Mouse (Mus musculus) lung, postnatal 14 days (tissue): ENCODE data around the gene Eogt.

Experiments used
- DNase-seq: peaks from one replicate; pipeline ENCODE4 v3.0.0; 2021

Eogt gene

DNA sequence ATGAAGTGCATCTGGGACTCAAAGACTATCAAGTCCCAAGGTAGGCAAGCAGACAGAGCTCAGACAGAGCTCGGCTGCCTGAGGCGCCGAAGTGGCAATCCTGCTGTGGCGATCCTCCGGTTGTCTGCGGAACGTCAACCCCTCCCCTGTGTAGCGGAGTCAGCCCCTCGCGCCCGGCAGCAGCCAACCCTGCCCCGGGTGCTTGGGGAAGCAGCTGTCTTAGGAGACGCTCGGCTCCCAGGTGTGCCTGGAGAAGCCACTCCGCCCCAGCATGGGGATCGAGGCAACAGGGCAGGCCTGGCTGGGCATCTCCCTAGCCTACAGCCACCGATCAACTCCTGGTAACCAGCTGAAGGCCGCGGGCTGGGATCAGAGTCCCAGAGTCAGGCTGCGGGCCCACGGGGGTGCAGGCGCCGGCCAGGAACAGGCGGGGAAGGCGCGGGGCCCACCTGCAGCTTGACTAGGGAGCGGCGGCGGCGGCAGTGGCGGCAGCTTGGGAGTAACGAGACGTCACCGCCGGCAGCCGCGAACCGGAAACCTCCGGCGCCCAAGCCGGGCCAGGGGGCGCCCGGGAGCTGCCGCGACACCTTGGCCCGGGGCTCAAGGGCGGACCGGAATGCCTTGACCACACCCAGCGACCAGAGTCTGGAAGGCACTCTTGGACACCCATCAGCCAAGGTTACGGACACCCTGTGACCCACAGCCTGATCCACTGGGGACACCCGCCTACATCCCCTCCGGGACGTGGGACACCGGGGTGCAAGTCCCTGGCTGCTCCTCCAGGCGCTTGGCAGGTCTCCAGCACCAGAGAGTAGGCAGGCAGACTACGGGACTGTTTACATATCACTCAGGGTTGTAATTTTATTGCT is at the start of gene Eogt:
Gene Eogt, minus strand, starts transcription at position 800 of the 869 bp plus-strand sequence.
- DNase-seq = peak; percentile 88

DNA sequence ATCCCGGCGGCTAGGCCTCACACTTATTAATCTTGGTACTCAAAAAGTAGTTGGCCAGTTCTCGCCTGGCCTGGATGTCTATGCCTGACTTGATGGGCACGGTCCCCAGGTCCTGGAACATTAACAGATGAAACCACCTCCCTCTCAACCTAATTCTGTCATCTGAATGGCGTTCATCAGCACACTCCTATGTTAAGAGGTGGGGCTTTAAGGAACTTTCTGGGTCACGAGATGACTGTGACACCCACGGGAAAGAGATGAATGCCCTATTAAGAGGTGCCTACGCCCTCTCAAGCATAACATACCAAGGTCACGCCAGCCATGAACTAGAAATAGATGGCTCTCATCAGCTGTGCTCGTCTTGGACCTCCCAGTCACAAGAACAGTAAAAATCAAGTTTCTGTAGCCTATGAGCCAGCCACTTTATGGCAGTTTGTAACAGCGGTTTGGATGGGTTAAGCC is 30.4 kb upstream of the Eogt start:
- DNase-seq = no peak

DNA sequence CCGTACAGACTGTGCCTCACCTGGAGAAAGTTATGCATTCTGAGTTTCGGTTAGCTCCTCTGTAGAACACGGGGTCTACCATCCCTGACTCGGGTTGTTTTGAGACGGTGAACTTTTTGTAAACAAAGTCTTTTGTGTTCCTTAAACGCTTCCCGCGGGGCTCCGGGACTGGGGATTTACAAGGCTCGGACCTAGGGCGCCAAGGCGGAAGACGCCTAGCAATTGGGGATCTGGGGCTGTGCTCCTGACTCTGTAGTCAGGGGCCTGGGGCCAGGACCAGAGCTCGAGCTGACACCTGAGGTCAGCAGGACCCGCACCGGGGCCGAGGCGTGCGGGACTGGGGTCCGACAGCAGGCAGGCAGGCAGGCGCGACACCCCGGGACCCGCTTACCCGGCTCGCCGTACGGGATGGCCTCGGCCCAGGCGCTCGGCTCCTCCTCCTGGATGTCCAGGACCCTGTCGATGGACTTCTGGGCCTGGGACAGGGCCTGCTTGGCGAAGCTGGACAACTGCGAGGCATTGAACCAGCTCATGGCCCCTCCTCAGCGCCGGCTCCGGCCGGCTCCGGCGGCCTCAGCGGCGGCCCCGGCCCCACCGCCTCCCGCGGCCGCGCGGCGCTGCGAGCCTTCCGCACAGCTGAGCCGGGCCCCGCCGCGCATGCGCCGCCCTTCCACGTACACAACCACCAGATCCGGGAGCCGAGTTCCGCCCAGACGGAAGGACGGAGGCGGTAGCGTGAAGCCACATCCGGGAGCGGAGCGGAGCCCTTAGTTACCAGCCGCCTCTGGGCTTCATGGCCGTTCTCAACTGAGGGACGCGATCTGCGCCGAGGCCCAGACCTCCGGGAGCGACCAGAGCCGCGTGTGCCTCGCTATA is 29.7 kb upstream of the Eogt start, which contains the start of gene Tmf1:
Gene Tmf1, minus strand, starts transcription at position 632 of the 876 bp plus-strand sequence.
- DNase-seq = peak; percentile 96

DNA sequence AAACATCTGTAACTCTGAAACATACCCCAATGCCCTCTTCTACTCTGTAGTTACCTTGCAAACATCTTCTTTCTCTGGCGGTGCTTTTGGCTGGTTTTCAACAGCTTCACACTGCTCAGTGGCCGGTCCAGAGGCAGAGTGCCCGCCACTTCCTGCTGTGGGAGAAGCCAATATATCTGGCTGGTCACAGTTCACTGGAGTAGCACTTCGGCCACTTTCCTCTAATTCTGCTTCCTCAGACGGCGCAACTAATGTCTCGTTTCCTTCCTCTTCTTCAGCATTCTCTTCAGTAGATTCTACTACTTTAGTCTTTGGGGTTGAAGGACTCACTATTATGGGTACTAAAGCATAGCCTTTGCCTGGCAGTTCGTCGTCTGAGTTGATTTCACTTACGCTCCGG is 26.7 kb upstream of the Eogt start:
- peak; percentile 15 for DNase-seq

DNA sequence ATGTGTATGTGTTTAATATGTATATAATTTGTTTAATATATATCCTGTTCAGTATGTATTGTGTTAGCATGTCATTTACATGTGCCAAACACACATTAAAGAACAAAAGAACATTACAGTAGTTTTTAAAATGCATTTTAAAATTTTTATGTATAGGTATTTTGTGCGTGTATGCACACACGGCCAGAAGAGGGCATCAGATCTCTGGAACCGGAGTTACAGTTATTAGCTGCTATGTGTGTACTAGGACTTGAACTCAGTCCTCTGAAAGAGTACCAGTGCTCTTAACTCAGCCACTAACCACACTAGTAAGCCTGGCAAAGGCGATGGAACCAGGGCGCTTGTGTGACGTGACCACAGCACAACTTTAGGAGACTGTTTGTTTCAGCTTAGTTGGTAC is 1.2 kb upstream of the Eogt start:
- DNase-seq = no peak

DNA sequence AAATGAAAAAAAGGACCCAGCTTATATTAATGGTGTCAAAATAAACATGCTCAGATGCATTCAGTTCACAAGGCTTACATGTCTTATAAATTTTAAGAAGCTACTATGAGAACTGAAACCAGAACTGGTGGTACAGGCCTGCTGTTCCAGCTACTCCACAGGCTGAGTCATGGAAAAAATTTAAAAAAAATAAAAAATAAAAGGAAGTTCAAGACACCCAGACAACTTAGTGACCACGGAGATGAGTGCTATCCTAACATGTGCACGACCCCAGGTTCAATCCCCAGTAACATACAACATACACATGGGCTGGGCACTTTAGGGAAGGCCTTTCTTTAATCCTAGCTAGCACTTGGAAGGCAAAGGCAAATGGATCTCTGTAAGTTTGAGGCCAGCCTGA is 739 bp upstream of the Eogt start:
- no peak for DNase-seq

DNA sequence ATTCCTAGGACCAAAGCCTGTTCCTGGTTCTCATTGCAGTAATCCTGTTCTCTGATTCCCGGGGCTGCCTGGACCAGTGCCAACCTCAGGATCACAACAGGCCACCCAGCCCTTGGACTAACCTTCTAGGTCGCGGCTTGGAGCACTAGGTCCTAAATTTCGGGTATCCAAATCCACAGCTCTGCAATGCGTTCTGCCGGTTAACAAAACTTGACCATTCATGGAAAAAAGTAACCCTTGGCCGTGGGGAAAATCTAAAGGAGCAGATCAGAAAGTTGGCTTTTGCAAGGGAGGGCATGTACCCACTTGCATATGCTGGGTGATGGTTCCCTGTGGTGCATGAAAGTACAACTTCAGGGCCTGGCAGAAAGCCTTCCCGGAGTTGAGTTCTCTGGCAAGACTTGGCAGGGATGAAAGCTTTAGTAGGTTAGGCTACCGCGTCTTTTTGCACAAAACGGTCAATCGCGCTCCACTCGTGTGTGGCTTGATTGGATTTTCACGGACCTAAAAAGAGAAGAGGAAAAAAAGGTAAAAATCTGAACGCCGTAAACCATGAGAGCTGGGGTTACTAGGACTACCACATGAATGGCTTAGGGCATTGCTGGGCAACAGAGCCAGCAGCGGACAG is 1.1 kb downstream of the Eogt start:
- peak; percentile 75 for DNase-seq

DNA sequence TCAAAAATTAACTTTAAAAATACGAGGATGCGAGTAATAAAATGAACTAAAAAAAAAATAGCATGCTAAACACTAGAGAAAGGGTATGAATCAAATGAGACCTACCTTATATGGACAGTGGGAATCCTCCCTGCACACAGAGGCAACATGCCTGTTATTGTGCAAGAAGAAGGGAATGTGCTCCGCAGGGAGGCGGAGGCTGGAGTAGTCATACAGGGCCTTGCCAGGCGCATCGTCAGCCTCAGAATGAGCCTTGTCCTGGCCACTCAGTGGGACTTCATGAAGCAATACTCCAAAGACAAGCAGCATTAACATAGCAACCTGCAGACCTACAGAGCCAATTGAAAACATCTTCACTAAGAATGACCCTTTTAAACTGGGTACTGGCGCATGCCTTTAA is 3.8 kb downstream of the Eogt start:
- DNase-seq = peak; percentile 70

DNA sequence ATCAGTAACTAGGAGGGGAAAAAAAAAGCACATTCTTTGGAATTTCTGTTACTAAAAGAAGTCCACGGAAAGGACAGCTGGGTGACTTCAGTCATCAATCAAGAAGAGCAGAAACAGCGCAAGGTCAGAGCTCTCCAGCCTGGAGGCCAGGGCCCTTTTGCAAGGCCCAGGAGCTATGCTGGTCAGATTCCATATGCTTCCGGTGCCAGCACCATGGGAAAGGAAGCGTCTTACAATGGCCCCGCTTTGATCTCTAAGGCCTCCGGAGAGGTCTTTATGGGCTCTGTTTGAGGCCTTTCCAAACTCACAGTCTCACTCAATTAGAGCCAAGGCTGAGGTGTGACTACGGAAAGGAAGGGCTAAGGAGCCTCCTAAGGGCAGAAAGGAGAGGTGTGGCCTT is 4.6 kb downstream of the Eogt start:
- DNase-seq = peak; percentile 64

DNA sequence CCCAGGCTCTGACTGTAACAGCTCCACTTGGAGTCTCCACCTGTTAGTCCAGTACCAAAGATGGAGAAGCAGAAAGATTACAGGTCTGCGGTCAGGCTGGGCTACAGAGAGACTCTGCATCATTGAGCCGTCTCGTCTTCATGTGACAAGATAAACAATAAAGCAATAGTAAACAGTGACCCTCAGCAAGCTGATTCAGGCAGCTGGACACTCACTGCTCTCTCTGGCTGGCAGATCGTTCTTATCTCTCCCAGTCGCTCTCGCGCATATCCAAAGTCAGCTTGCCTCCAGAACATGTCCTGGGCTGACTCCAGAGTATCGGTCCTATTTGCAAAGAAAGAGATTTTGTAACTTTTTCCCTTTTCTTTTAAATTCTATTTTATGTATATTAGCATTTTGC is 6.4 kb downstream of the Eogt start:
- peak; percentile 9 for DNase-seq

DNA sequence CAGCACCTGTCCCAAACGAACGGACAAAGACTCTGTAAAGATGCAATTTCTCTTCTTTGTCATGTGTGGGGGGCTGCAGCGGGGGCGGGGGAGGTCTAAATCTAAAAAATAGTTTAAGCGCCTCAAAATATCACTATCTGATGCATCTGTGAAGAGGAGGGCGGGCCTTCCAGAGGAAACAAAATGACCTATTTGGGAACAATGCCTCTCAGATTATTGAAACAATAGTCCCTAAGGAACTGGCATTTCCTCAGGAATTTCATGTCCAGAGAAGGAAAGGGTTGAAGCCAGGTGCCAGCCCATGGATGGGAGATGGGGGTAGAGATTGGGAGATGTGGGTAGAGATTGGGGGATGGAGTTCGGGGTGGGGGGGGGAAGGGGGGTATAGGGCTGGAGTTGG is 7.2 kb downstream of the Eogt start:
- no peak for DNase-seq

DNA sequence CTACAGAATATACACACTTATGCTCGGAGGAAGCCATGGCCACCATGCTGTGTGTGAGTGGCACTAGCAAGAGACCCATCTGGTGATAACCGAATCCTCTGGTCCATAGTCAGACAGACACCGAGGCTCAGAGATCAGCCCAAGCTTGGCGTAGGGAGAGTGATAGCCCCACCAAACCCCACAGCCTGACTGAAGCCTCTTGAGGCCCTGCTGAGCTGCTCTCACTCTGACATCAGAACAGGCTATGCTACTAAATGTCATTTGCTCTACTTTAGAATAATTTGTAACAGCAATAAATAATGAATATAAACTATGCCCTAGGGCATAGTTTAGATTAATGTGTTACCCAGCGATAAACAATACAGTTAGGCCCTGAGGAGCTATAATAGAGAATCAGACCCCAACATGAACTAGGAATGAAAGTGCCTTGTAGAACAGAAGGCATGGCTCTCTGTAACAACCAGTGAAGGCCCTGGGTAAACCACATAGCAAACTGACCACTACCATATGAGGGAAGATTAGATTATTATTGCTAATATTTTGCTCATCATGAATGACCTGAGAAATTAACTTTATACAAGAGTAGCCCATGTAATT is 16.2 kb downstream of the Eogt start:
- DNase-seq = no peak

DNA sequence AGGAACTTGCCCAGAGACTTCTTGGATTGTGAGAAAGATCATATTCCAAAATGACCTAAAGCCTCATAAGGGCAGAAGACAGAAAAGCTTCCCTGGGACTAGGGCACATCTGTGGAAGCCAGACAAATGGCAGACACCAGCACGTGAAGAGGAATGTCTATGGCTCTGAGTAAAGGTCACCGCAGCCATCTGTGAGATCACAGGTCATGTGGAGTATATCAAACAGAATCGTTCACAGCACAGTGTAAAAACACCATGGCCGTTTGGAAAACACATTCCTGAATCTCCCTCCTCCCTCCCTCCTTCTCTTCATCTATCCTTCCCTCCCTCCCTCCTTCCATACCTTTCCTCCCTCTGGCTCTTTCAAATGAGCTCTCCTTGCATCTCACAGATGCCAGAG is 17.2 kb downstream of the Eogt start:
- no peak for DNase-seq

DNA sequence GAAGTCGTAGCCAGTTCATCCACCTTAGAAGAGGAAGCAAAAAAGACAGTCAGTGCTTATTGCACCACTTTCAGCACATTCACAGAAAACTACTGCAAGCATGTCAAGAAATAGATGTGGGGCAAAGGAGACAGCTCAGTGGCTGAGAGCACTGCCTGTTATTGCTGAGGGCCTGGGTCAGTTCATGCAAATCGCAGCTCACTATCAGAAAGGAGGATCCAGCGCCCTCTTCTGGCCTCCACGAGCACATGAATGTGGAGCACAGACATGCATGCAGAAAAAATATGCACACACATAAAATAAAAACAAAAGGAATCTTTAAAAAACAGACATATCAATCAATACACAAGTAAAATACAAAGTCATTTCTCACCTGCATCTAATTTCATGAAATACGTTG is 18.0 kb downstream of the Eogt start:
- no peak for DNase-seq

DNA sequence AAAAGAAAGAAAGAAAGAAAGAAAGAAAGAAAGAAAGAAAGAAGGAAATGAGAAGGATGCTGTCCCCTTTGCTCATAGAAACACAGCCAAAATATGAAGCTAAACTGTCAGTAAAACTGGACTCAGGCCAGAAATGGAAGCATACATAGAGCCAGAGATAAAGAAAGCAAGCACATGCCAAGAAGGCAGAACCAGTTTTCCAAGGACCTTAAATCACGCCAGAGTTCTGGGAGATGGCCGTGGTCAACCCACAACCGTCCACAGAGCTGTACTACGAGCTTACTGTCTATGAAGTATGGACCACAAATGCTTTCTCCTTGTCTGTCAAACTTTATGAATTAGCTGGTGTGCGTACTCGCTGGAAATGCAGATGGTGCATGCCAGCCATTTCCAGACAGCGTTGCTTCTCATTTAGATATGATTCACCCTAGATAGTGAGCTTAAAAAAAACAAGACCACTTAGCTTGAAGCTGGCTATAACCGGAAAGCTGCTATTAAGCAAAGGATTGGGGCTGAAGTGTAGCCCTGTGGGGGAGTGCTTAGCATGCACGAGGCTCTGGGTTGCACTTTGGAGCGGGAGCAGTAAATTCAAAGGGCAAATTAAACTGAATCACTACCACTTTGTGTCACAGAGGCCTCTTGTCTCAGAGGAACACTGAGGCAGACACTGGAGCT is 24.5 kb downstream of the Eogt start:
- no peak for DNase-seq

DNA sequence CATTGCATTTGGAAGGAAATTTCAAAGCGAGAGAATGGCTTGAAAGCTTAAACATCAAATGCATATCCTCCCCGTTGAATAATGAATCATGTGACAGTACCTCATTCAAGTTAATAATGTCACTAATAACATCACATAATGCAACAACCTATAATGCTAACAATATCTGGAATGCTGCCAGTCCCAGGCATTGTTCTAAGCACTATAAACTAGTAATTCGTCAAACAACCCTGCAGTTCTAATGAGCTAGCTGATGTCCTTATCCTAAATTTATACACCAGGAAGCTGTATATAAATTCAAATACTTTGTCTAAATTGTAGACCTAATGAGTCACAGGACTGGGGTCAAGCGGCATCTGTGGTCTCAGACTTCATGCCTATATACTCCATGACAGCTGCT is 28.1 kb downstream of the Eogt start:
- DNase-seq = no peak

DNA sequence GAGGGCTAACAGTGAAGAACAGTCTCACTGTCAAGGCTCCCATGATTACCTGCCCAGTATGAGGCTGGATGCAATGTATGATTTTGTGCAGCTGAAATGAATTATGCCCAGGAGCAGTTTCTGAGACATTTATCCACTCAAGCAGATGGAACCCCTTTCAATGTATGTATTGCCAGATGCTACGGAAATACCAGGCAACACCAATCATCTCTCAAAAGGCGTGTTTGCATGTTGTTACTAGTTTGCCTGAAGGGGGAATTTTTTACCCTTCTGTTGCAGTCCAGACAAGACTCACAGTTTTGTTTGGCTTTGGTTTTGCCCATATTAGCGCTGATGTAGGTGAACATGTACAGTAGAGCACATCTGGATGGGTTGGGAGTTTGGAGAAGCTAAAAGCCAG is 30.7 kb downstream of the Eogt start:
- no peak for DNase-seq

DNA sequence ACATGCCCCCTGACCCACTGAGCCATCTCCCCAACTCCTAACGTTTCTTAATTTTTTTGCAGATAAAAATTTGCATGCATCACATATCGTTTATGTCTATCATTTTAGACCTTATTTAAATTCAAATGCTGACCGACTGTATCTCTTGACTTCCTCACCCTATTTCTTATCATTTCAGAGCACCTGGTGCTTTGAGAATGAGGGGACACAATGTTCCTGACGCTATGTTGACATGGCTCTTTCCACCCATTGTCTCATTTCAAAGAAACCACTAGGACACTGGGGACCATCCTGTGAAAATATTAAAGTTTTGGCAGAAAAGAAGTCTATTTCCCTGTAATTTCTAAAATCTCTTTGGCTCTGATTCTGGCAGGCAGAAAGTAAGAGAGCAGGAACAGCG is 32.1 kb downstream of the Eogt start:
- no peak for DNase-seq

DNA sequence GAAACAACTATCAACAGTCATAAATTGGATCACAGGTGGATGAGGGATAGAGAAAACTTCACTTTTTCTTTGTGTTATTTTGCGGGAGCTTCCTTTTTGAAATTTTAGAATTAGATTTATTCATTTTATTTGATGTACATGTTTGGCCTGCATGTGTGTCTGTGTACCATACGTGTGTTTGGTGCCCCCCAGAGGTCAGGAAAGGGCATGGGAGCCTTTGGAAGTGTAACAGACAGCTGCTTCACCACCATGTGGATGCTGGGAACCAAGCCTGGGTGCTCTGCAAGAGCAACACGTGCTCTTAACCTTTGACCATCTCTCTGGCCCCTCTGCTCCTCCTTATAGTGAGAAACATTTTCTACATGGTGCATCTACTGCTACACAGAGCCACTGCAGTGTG is 34.2 kb downstream of the Eogt start:
- no peak for DNase-seq

DNA sequence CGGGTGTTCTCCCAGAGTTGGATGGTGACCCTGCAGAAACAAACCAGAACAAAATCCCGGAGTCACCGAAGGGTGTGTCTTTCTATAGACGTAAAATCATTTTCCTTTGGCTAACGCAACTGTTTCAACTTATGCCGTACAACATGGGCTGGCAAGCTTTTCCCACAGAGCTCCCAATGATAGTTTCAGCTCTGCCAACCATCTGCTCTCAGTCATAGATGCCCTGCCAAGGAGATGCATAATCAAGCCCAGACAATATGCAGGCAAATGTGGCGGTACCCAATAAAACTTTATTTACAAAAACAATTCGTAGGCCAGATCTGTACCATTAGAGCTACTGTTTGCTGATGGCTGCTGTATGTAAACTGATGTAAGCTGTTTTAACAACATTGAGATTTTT is 36.8 kb downstream of the Eogt start:
- DNase-seq = no peak

DNA sequence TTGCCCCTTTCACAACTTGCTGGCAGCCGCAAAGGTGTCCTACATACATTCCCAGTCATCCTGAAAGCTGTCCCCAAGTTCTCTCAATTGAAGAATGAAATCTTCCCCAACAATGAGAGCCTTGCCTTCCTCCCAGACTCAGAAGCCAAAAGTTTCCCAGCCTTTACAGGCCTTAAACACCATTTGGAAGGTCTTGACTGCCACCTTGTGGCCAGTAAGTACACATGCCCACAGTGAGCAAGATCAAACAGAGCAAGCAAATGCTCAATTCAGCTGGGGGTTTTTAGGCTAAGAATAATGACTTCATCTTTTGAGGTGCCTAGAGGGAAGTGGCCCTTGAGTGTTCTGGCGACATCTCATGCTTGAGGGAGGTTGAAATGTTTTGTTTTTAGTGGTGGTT is 42.2 kb downstream of the Eogt start:
- peak; percentile 65 for DNase-seq

DNA sequence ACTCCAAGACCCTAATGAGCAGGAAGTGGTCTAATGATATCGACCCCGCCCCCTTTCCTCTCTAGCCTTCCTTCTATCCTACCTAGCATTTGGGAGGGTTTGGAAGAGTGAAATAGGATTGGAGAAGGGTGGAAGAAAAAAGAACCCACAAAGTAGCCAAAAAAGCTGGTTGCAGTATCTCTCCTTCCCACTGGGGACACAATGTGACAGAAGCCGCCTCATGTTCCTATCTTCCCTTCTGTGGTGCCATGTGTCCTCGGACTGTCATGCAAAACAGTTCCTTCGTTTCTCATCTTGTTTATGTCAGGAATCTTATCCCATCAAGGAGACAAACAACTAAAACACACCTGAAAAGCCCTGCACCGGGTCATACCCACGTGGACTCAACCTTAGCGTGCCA is 42.9 kb downstream of the Eogt start:
- no peak for DNase-seq
